Mouse (Mus musculus): ENCODE data around the gene Lpar5. TPM values are rescaled to one million over a fixed set of nuclear protein-coding genes. Genes with fewer than 3 reads are reported as not detected.

The Lpar5 gene
- polyA plus RNA-seq (2012; rRNA removed) = 0.57 and 1.2 TPM in 2 replicates

DNA sequence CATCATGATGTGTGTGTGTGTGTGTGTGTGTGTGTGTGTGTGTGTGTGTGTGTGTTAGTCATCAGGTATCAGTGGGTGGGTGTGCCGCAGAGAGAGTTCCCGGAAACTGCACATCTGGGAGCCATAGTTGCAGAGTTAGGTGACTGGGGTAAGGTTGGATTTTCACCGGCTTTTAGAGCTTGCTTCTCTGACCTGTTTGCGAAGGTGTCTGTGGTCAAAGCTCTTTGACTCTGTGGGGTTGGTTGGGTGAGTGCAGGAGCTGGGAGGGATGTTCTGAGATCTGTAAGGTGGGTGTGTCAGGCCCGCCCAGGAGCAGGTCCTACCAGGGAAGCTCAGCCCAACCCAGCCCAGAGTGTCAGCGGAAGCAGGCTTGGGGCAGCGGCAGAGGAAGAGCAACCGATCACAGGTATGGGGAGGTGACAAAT lies at the start of gene Lpar5:
Gene Lpar5 (plus strand): TSS at position 350 of the 425 bp plus-strand sequence.

GRCm38 (mm10) chr6:125039533-125040153 lies 28.1 kb upstream of the Lpar5 start, which contains the start of gene Ing4:
Gene Ing4 (plus strand): TSS chr6:125039760.

GRCm38 (mm10) chr6:125049678-125050077 lies 18.0 kb upstream of the Lpar5 start, which contains the start of gene Acrbp:
Gene Acrbp (plus strand): TSS chr6:125049689.

DNA sequence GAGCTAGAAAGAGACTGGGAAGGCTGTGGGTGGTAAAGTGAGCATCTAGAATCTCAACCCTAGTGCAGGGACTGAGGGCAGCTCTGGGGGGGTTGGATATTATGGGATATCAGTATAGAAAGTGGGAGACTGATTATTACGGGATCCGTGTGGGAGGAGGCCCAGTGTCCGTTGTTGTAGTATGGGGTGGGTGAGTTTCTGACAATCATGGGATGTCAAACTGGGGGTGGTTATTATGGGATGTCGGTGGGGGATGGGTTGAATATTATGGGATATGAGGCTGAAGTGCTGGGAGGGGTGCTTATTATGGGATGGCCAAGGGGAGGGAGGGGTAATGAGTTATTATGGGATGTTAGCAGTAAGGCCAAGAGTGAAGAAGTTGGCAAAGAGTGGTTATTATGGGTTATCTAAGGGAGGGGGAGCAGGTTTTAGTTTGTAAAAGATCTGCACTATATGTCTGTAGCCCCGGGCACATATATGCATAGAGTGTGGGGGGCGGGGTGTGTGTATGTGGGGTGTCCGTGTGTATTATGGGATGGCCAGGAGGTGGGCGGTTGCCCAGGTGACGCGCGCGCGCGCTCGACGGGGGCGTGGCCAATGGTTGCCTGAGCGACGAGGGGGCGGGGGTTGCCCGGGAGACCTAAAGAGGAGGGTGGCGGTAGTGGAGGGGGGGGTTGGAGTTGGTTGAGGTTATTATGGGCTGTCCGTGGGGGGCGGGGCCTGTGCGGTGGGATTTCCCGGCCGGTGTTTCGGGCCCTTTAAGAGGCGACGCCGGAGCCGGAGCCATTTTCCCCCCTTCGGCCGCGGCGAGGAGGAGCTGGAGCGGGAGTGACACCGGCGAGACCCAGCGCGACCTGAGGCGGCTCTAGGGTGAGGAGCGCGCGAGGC lies 27.9 kb downstream of the Lpar5 start, which contains the start of gene Chd4:
Gene Chd4 (plus strand): TSS at position 591 of the 888 bp plus-strand sequence.

DNA sequence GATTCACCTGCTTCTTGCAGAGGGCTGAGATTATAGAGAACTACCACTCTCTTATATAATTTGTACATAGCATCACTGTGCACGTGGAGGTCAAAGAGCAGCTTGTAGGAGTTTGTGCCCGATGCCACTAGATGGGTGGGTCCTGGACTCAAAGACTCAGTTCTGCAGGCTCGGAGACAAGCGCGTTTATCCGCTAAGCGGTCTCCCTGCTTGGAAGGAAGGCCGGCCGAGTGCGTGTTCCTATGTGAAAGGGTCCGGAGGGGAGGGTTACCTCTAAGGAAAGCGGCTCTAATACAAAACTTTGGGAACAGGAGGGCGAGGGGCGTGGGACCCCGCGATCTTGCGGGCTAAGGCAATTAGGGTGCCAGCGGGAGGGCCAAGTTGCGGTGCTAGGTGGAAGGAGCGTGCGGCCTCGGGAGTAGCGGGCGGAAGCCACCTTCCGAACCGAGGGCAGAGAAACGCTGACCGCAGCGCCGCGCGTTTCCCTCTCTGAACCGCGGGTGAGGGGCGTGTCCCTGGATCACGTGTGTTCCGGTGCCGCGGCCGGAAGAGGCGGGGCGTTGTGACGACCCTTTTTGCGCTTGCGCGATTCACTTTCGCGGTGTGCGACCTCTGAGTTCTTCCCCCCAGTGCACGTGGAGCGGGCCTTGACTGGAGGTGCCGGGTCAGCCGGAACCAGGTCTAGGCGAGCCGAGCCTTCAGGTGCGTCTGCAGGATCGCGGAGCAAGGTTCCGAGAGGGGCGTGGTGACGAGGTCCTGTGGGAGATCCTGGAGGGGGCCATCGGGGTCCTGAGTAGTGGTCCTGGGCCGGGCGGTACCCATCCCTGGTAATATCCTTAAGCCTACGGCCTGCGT lies 63.8 kb downstream of the Lpar5 start, which contains the start of gene Nop2:
Gene Nop2 (plus strand): TSS at position 608 of the 855 bp plus-strand sequence.

Other genes starting within 250 kb of the Lpar5 start
- 138 and 145 TPM in 2 replicates for gene Usp5, start 238.4 kb upstream of the Lpar5 start, polyA plus RNA-seq (2012; rRNA removed)
- gene Cdca3, start 238.4 kb upstream of the Lpar5 start, polyA plus RNA-seq (2012; rRNA removed) = 76.7 and 102 TPM in 2 replicates
- gene Gnb3, start 227.6 kb upstream of the Lpar5 start, polyA plus RNA-seq (2012; rRNA removed) = 2.1 and 2.5 TPM in 2 replicates
- 143 and 182 TPM in 2 replicates for gene P3h3, start 210.2 kb upstream of the Lpar5 start, polyA plus RNA-seq (2012; rRNA removed)
- gene Gpr162, start 203.9 kb upstream of the Lpar5 start, polyA plus RNA-seq (2012; rRNA removed) = 72.7 and 75.1 TPM in 2 replicates
- 0.18 and 0.20 TPM in 2 replicates for gene Cd4, start 179.7 kb upstream of the Lpar5 start, polyA plus RNA-seq (2012; rRNA removed)
- 4.0 and 4.2 TPM in 2 replicates for gene Lag3, start 156.2 kb upstream of the Lpar5 start, polyA plus RNA-seq (2012; rRNA removed)
- gene Ptms, start 147.8 kb upstream of the Lpar5 start, polyA plus RNA-seq (2012; rRNA removed) = 2,372 and 2,516 TPM in 2 replicates
- gene Mlf2, start 136.5 kb upstream of the Lpar5 start, polyA plus RNA-seq (2012; rRNA removed) = 531 and 537 TPM in 2 replicates
- 135 and 153 TPM in 2 replicates for gene Cops7a, start 102.4 kb upstream of the Lpar5 start, polyA plus RNA-seq (2012; rRNA removed)
- 36.3 and 46.5 TPM in 2 replicates for gene Pianp, start 71.2 kb upstream of the Lpar5 start, polyA plus RNA-seq (2012; rRNA removed)
- 104 and 109 TPM in 2 replicates for gene Zfp384, start 58.8 kb upstream of the Lpar5 start, polyA plus RNA-seq (2012; rRNA removed)
- 150 and 154 TPM in 2 replicates for gene Ing4, start 28.2 kb upstream of the Lpar5 start, polyA plus RNA-seq (2012; rRNA removed)
- gene Acrbp, start 18.2 kb upstream of the Lpar5 start, polyA plus RNA-seq (2012; rRNA removed) = 33.4 and 35.8 TPM in 2 replicates
- 123 and 129 TPM in 2 replicates for gene Chd4, start 28.1 kb downstream of the Lpar5 start, polyA plus RNA-seq (2012; rRNA removed)
- gene Nop2, start 64.0 kb downstream of the Lpar5 start, polyA plus RNA-seq (2012; rRNA removed) = 41.9 and 42.5 TPM in 2 replicates
- 30.9 and 37.7 TPM in 2 replicates for gene Iffo1, start 77.3 kb downstream of the Lpar5 start, polyA plus RNA-seq (2012; rRNA removed)
- 2,744 and 3,766 TPM in 2 replicates for gene Gapdh, start 98.5 kb downstream of the Lpar5 start, polyA plus RNA-seq (2012; rRNA removed)
- gene Ncapd2, start 123.8 kb downstream of the Lpar5 start, polyA plus RNA-seq (2012; rRNA removed) = 207 and 239 TPM in 2 replicates
- 67.8 and 68.4 TPM in 2 replicates for gene Mrpl51, start 123.9 kb downstream of the Lpar5 start, polyA plus RNA-seq (2012; rRNA removed)
- gene Vamp1, start 147.6 kb downstream of the Lpar5 start, polyA plus RNA-seq (2012; rRNA removed) = 21.0 and 25.2 TPM in 2 replicates
- 2.4 and 3.3 TPM in 2 replicates for gene Tapbpl, start 163.9 kb downstream of the Lpar5 start, polyA plus RNA-seq (2012; rRNA removed)
- gene Cd27, start 169.1 kb downstream of the Lpar5 start, polyA plus RNA-seq (2012; rRNA removed) = 0.21 and 0.28 TPM in 2 replicates
- 0.04 TPM in 1 of 2 replicates, not detected in the other for gene Tuba3a, start 218.1 kb downstream of the Lpar5 start, polyA plus RNA-seq (2012; rRNA removed)
- 11.7 and 18.6 TPM in 2 replicates for gene Ltbr, start 246.0 kb downstream of the Lpar5 start, polyA plus RNA-seq (2012; rRNA removed)

Measured in central nervous system, embryonic 14 days (tissue).